Mouse (Mus musculus) right cerebral cortex, postnatal 4 days (tissue): ENCODE measurements around the gene Eif2s1.
"Not testable (repeated sequence)": the region's sequence is repeated elsewhere in the genome, so short reads cannot be mapped to it uniquely, and the experiment has no call there.

ENCODE experiments used
- DNase-seq: peaks from one replicate; pipeline ENCODE4 v3.0.0-alpha.2; 2022

Eif2s1 gene

DNA sequence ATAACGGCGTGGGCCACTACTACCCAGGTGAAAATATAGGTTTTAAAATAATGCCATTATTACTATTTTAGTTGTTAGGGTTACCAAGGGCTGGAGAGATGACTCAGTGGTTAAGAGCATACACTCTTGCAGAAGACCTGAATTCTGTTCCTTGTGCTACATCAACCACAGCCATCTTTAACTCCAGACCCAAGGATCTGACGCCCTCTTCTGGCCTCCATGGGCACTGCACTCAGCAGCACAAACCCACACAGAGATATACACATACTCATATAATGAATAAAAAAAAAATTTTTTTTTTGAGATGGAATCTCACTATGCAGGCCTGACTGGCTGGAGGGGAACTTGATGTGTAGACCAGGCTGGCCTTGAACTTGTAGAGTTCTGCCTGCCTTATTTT, 54.7 kb downstream of the Eif2s1 start:
- DNase-seq: no peak

DNA sequence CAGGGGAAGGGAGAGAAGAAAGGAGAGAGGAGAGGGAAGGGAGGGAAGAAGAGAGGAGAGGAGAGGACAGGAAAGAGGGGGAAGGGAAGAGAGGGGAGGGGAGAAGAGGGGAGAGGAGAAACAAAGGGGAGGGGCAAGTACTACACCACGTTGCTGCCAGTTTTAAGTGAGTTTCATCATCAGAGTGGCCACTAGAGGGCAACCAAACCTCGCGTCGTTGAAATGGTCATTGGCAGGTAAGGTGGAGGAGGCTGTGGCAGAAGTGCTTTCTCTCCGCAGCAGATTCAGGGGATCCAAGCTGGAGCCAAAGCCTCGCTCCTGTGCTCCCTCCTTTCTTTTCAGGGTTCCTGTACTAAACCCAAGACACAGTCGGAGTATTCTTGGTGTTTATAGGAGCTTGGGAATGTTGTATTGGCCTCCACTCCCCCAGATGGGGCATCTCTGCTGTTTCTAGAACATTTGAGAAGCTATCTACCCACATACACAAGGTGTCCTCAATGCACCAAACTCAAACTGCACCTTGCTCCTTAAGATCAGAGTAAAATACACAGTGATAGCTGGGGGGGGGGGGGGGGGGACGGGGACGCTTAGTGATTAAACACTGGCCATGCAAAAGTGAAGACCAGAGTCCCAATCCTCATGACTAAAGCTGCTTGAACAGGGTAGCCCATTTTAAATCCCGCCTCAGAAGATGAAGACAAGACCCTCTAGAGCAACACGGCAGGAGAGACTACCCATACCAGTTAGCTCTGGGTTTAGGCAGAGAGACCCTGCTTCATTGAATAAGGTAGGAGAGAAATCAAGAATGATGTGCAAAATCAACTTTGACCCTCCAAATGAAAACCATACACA, 56.8 kb downstream of the Eif2s1 start:
- peak; percentile 68 for DNase-seq

DNA sequence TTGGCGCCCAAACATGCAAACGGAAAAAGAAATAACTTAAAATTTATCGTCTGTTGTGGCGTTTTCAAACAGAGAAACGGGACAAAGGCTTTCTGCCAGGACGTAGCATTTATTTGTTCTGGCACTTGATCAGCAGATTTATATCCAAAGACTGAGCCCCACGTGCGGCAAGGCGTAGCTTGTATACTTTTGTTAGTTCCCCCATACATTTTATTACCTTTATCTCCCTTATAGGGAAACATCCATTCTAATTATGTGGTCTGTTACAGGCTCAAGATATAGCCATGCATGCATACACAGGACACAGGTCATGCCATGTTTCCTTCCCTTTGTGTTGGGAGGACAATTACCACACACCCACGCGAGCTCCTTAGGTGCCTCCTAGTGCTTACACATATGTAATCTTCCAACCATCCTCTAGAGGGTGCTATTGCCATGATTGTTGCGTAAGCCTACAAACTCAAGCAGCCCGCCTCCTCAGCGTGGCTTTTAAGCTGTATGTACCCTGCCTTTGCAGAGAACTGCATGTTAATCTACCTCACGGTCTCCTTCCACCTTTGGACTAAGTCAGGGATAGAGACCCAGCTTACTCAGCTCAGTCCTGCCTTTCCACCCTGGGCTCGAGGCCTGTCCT, 57.6 kb downstream of the Eif2s1 start:
- DNase-seq: peak; percentile 26

DNA sequence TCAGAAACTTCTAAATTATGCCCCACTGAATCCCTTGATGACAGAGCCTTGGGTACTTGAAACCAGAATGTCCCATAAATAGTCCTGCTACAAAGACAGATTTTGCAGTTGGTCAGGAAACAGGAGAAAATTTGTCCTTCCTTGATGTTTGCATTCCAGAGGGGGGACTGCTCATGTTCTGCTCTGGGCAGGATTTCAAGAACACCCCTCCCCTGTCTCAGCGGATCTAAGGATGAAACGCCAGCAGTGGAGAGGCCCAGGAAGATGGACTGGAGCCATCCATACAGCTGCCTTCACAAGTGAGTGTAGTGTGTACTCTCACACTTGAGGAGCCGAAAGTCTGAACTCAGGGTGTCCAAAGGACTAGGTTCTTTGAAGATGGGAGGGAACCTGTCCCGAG, 59.8 kb downstream of the Eif2s1 start:
- DNase-seq: no peak

DNA sequence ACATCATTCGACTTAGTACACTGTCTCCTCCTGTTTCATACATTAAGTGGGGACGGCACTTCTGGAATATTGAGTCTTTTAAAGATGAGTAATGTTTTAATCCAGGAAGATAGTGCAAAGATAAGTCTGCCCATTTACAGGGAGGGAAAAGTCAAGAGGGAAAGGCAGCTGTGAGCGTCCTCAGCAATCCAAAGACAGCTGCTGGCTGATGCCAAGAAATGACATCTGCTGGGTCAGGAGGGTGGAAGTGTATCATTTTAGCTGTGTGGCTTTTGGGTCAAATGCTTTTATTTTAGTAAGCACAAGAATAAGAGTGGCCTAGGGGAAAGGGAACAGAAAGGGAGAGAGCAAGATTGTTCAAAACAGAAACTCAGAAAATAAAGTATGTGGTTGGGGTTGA, 60.4 kb downstream of the Eif2s1 start:
- no peak for DNase-seq

DNA sequence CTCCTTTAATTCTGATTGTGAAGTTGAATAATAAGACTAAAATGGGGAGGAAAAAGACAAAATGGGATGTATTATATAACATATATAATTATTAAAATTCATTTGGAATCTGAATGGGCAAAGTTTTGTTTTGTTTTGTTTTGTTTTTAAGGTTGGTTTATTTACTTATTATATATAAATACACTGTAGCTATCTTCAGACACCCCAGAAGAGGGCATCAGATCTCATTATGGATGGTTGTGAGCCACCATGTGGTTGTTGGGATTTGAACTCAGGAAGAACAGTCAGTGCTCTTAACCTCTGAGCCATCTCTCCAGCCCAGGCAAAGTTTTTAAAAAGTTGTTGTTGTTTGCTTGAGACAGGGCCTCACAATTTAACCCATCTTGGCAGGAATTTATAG, 61.4 kb downstream of the Eif2s1 start:
- not testable (repeated sequence) for DNase-seq

DNA sequence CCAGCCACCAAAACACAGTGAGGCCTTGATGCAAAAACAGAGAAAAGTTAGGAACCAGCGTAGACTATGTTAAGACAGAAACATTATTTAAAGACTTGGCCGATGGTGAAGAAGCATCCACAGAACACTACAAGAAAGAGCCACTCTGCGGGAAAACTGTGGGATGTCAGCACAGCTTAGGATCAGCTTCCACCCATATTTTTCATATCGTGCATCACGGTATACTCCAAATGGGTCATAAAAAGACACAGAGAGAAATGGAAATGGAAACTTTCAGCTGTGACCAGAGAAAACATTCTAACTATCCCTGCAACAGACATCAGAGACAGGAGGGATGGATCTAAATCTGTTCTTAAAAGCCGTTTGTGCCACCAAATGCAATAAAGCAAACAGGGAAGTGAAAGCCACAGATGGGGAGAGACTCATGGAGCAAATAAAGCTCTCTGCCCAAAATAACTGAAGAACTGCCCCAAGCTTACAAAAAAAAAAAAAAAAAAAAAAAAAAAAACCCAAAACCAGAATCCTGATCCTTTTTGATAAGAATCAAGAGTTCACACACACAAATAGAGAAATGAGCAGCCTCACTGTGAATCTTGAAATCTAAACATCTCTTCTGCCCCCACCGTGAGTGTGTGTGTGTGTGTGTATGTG, 62.0 kb downstream of the Eif2s1 start:
- no peak for DNase-seq

DNA sequence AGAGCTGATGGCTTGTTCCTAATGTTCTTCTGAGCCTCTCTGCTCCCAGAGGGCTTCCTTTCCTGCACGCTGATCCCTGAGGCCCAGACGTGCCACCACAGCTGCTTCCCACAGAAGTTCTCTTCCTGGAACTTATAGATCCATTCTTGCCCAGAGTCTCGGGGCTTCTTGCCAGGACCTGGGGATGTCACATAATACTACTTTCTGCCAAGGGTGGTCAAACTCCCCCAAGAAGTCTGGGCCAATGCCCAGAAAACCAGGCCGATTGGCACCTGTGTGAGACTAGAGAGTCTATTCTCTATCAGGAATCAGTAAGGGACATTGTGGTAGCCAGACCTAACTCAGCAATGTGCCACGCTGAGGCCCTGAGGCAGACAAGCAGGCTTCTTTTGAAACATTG, 65.7 kb downstream of the Eif2s1 start:
- DNase-seq: no peak

DNA sequence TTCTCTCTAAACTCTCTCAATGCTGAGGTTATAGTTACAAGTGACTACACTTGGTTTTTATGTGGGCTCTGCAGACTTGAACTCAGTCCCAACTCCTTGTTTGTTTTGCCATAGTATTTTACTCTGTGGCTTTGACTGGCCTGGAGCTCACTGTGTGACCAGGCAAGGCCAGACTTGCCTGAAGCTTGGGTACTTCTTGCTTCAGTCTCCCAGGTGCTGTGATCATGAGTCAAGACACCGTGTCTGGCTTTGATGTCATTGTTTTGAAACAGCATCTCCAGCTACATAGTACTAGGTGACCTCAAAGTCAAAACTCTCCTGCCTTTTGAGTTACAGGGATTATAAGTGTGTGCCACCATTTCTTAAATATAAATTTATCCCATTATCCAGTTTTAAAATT, 68.3 kb downstream of the Eif2s1 start:
- no peak for DNase-seq

DNA sequence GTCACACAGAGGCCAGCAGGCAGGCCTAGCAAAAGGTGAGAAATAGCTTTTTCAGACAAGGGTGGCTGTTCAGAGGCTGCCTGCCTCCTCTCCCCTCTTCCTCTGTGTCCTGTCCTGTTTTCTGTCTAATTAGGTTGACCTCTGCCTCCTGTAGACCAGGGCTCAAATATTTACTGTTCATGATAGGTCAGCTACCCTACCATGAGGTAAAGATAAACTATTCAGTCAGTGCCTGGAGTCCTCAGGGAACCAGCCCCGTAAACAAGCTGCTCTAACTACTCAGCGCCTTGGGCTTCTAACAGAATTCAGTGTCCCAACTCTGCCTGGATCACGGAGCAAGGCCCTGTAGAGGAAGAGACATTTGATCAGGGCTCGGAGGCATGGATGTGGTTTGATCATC, 74.9 kb downstream of the Eif2s1 start:
- DNase-seq: no peak
